15 mouse cellular contexts compared by ENCODE assay signal in genomic region chr13:12808793-12809512, GRCm38 (mm10). TPM values are rescaled to one million over a fixed set of nuclear protein-coding genes. Genes with fewer than 3 reads are reported as not detected.
"Had no signal": no experiment of that assay in that cellular context is flagged by ENCODE, and none has a peak within 500 bp of the region (broad histone marks: within the 10 kb centered on the region; RNA-seq: fewer than 3 reads in every experiment).

No protein-coding gene starts in this region.

RNA-seq across cellular contexts. Expression of gene Prl2c3, which starts 9.1 kb away (rescaled TPM):
- polyA plus RNA-seq: liver, postnatal 0 days; lung, adult 2 months; midbrain, embryonic 10.5 days; midbrain, embryonic 13.5 days; midbrain, embryonic 15.5 days; midbrain, postnatal 0 days; neural tube, embryonic 11.5 days; neural tube, embryonic 13.5 days; neural tube, embryonic 15.5 days; small intestine, adult 2 months; stomach, embryonic 14.5 days; stomach, embryonic 16.5 days; testis, adult 2 months; thymus, adult 2 months; urinary bladder, adult 2 months had no signal
